Mouse (Mus musculus) thymus, postnatal 4 days (tissue): ENCODE measurements at regions not wholly inside any gene's neighbourhood (a gene's known extent, or its start where the extent isn't known, plus 50 kb on each side); places are given as distances from the start of the nearest gene placed in this dataset.

Experiments
- DNase-seq: peaks from one replicate; pipeline ENCODE4 v3.0.0; 2021

- DNase-seq, result no peak
Observed at GRCm38 (mm10) chr6:99978164-99978746, 252.1 kb upstream of the Prok2 start.

- DNase-seq, result no peak
Observed at GRCm38 (mm10) chr6:99976144-99976543, 250.0 kb upstream of the Prok2 start.

GRCm38 (mm10) chr6:99975486-99975885, 249.3 kb upstream of the Prok2 start:
- DNase-seq, result no peak

- DNase-seq, result no peak
Observed at GRCm38 (mm10) chr6:99974464-99974863, 248.3 kb upstream of the Prok2 start.

GRCm38 (mm10) chr6:99971376-99971775, 245.2 kb upstream of the Prok2 start:
- no peak for DNase-seq

- no peak for DNase-seq
Observed at GRCm38 (mm10) chr6:99968889-99969288, 242.7 kb upstream of the Prok2 start.

GRCm38 (mm10) chr6:99967465-99967864, 241.3 kb upstream of the Prok2 start:
- no peak for DNase-seq

GRCm38 (mm10) chr6:99964540-99964939, 238.3 kb upstream of the Prok2 start:
- DNase-seq, result no peak

GRCm38 (mm10) chr6:99964007-99964406, 237.8 kb upstream of the Prok2 start:
- DNase-seq, result no peak

- no peak for DNase-seq
Observed at GRCm38 (mm10) chr6:99959371-99959770, 233.2 kb upstream of the Prok2 start.

GRCm38 (mm10) chr6:99954832-99955830, 228.9 kb upstream of the Prok2 start:
- DNase-seq, result peak; percentile 18

- no peak for DNase-seq
Observed at GRCm38 (mm10) chr6:99953980-99954776, 228.0 kb upstream of the Prok2 start.

GRCm38 (mm10) chr6:99950811-99951210, 224.6 kb upstream of the Prok2 start:
- no peak for DNase-seq

- no peak for DNase-seq
Observed at GRCm38 (mm10) chr6:99946917-99947316, 220.7 kb upstream of the Prok2 start.

- no peak for DNase-seq
Observed at GRCm38 (mm10) chr6:99946481-99946880, 220.3 kb upstream of the Prok2 start.

- no peak for DNase-seq
Observed at GRCm38 (mm10) chr6:99945691-99946090, 219.5 kb upstream of the Prok2 start.

GRCm38 (mm10) chr6:99942958-99943357, 216.8 kb upstream of the Prok2 start:
- no peak for DNase-seq

GRCm38 (mm10) chr6:99940118-99940517, 213.9 kb upstream of the Prok2 start:
- no peak for DNase-seq

- DNase-seq, result no peak
Observed at GRCm38 (mm10) chr6:99939382-99939781, 213.2 kb upstream of the Prok2 start.

- DNase-seq, result no peak
Observed at GRCm38 (mm10) chr6:99938949-99939348, 212.8 kb upstream of the Prok2 start.

GRCm38 (mm10) chr6:99936716-99937115, 210.5 kb upstream of the Prok2 start:
- no peak for DNase-seq

GRCm38 (mm10) chr6:99935373-99935772, 209.2 kb upstream of the Prok2 start:
- no peak for DNase-seq

GRCm38 (mm10) chr6:99934394-99934793, 208.2 kb upstream of the Prok2 start:
- DNase-seq, result no peak
